Mouse (Mus musculus): ENCODE measurements at regions not wholly inside any gene's neighbourhood (a gene's known extent, or its start where the extent isn't known, plus 50 kb on each side); places are given as distances from the start of the nearest gene placed in this dataset.
A peak's percentile ranks its signal among the peaks of the same experiment; 100 is the strongest.

DNA sequence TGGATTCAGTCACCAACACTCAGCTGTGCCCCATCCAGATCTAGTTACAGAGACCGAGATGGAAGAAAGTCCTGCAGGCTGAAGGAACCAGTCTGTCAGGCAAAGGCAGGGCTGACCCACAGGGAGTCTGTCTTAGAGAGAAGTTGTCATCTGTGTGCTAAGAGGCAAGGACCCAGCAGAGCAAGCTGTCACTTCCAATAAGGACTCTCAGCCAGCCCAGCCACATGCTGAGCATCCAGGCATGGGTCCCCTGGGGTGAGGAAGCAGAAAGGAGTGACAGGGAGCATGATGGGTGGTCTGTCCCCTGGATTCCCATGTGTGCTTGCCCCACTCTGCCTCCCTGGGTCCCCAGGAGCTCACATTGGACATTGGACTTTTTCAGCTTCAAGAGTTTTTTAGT, 144.8 kb downstream of the Rps15a start:
- Histone ChIP-seq H3K27ac (replicated peaks in 1 of 2; ENCODE audit: control insufficient read depth in 1 of 2, insufficient read depth in 1 of 2, low read depth in 2 of 2, low read length in 2 of 2) (0 out of 4 replicates have a peak overlapping the region, but pooled peaks of 1 of the 2 experiments have one; percentile 6), H3K4me3 (ENCODE audit: control insufficient read depth in 1 of 2, insufficient read depth in 1 of 2, low read depth in 1 of 2, low read length in 2 of 2) (no peak overlapping the region), H3K36me3 (ENCODE audit: control insufficient read depth, insufficient read depth, low read length) (no peaks in the 10 kb centered on the region), H3K4me2 (ENCODE audit: low read length) (no peak overlapping the region), H3K9ac (ENCODE audit: low read length) (no peak overlapping the region), H3K9me3 (ENCODE audit: control insufficient read depth, low read length) (no peaks in the 10 kb centered on the region), H3K4me1 (ENCODE audit: control insufficient read depth in 2 of 2, insufficient read depth in 2 of 2, low read length in 2 of 2) (no peaks in the 10 kb centered on the region), H3K27me3 (ENCODE audit: control insufficient read depth, insufficient read depth, low read length) (no peaks in the 10 kb centered on the region)
- no peak for ATAC-seq (ENCODE audit: insufficient number of reproducible peaks, insufficient read depth, low FRiP score, low read depth)
- 11% methylated on average over 1 of the region's 1 CpGs for WGBS

DNA sequence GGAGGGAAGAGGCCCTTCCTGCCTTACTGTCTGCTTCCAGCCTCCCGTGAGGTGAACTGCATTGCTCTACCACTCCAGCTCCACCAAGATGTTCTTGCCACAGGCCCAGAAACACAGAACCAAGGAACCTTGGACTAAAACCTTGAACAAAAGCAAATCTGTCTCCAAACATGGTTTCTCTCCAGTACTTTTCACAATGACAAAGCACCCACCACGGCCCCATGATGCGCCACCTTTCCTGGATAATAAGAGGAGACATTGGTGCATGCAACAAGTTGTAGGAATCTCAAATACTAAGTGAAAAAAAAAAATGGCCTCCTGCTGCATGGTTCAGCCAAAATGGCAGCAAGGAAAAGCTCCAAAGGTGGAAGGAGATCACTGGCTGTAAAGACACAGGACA, 172.6 kb downstream of the Rps15a start:
- H3K4me1 ChIP-seq (ENCODE audit: control insufficient read depth in 2 of 2, insufficient read depth in 2 of 2, low read length in 2 of 2): no peaks in the 10 kb centered on the region
- 82% methylated on average over 3 of the region's 3 CpGs for WGBS
- H3K9ac ChIP-seq (ENCODE audit: low read length): no peak overlapping the region
- H3K9me3 ChIP-seq (ENCODE audit: control insufficient read depth, low read length): no peaks in the 10 kb centered on the region
- H3K27ac ChIP-seq (replicated peaks in 1 of 2; ENCODE audit: control insufficient read depth in 1 of 2, insufficient read depth in 1 of 2, low read depth in 2 of 2, low read length in 2 of 2): no peak overlapping the region
- no peaks in the 10 kb centered on the region for H3K27me3 ChIP-seq (ENCODE audit: control insufficient read depth, insufficient read depth, low read length)
- ATAC-seq (ENCODE audit: insufficient number of reproducible peaks, insufficient read depth, low FRiP score, low read depth): no peak
- no peaks in the 10 kb centered on the region for H3K36me3 ChIP-seq (ENCODE audit: control insufficient read depth, insufficient read depth, low read length)
- no peak overlapping the region for H3K4me3 ChIP-seq (ENCODE audit: control insufficient read depth in 1 of 2, insufficient read depth in 1 of 2, low read depth in 1 of 2, low read length in 2 of 2)
- H3K4me2 ChIP-seq (ENCODE audit: low read length): no peak overlapping the region

DNA sequence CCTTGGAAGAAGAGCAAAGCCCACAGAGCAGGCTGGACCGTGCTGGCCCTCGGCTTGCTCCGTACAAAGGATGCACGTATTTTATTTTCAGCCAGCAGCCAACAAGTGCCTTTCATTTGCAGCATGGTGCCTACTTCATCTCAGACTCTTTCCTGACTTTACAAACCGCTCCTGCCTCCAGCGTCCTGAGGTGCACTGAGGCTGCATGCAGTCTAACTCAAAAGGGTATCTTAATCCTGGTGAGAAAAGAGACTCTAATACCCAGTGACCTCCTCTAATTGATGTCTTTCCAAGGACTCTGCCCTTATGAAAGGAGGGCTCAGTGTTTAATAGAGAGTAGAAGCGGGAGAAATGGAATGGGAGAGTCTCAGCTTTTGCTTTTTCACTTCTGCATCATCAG, 176.4 kb downstream of the Rps15a start:
- H3K27ac ChIP-seq (replicated peaks in 1 of 2; ENCODE audit: control insufficient read depth in 1 of 2, insufficient read depth in 1 of 2, low read depth in 2 of 2, low read length in 2 of 2): no peak overlapping the region
- no peak for ATAC-seq (ENCODE audit: insufficient number of reproducible peaks, insufficient read depth, low FRiP score, low read depth)
- no peaks in the 10 kb centered on the region for H3K9me3 ChIP-seq (ENCODE audit: control insufficient read depth, low read length)
- WGBS: 80% methylated on average over 7 of the region's 7 CpGs
- H3K27me3 ChIP-seq (ENCODE audit: control insufficient read depth, insufficient read depth, low read length): no peaks in the 10 kb centered on the region
- no peak overlapping the region for H3K4me3 ChIP-seq (ENCODE audit: control insufficient read depth in 1 of 2, insufficient read depth in 1 of 2, low read depth in 1 of 2, low read length in 2 of 2)
- H3K4me2 ChIP-seq (ENCODE audit: low read length): no peak overlapping the region
- H3K4me1 ChIP-seq (ENCODE audit: control insufficient read depth in 2 of 2, insufficient read depth in 2 of 2, low read length in 2 of 2): no peaks in the 10 kb centered on the region
- no peaks in the 10 kb centered on the region for H3K36me3 ChIP-seq (ENCODE audit: control insufficient read depth, insufficient read depth, low read length)
- no peak overlapping the region for H3K9ac ChIP-seq (ENCODE audit: low read length)

DNA sequence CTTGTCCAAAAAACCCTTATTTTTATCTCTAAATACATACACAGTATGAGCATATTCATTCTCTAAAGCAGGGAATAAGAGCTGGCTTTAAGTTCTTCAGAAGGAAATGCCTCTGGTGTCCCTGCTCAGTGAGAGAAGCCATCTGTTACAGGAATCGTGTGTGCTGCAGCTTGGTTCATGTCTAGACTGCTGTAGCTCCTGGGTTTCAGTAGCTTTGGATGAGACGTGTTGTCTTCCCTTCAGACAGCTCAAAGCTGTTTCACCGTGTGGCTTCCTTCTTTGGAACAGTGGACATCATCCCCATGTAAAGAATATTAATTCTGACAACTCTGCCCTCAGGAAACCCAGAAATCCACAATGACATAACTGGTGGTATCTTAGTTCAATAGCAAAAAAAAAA, 181.1 kb downstream of the Rps15a start:
- no peak for ATAC-seq (ENCODE audit: insufficient number of reproducible peaks, insufficient read depth, low FRiP score, low read depth)
- no peaks in the 10 kb centered on the region for H3K9me3 ChIP-seq (ENCODE audit: control insufficient read depth, low read length)
- no peaks in the 10 kb centered on the region for H3K4me1 ChIP-seq (ENCODE audit: control insufficient read depth in 2 of 2, insufficient read depth in 2 of 2, low read length in 2 of 2)
- H3K9ac ChIP-seq (ENCODE audit: low read length): no peak overlapping the region
- H3K27me3 ChIP-seq (ENCODE audit: control insufficient read depth, insufficient read depth, low read length): no peaks in the 10 kb centered on the region
- 61% methylated on average over 3 of the region's 3 CpGs for WGBS
- no peaks in the 10 kb centered on the region for H3K36me3 ChIP-seq (ENCODE audit: control insufficient read depth, insufficient read depth, low read length)
- H3K4me2 ChIP-seq (ENCODE audit: low read length): no peak overlapping the region
- H3K4me3 ChIP-seq (ENCODE audit: control insufficient read depth in 1 of 2, insufficient read depth in 1 of 2, low read depth in 1 of 2, low read length in 2 of 2): no peak overlapping the region
- no peak overlapping the region for H3K27ac ChIP-seq (replicated peaks in 1 of 2; ENCODE audit: control insufficient read depth in 1 of 2, insufficient read depth in 1 of 2, low read depth in 2 of 2, low read length in 2 of 2)

DNA sequence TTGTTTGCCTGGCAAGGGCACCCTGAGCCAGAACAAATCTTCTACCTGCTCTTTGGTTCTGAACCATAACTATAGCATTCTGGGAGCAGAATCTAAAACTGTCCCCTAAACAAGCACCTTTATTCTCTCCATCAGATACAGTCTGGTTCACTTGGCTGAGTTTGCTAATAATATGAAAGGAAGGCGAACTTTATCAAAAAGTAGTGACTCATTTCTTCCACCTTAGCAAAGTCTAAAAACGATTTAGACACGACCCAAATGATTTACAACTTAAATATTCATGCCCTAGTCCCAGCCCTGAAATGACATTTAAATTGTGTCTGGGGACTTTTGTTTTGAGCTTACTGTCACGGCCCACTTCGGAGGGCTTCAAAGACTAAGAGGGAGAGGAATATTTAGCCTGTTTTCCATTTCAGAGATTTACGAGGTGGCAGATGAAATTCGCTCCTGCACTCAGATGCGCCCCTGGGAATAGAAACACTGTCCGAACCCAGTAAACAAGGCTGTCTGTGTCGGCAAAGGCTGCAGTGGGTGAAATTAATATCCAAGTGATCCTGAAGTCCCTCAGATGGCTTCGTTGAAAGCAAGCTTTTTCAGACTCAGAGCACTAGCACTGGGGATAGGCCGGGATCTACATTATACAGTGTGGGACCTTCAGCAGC, 184.6 kb downstream of the Rps15a start:
- H3K4me3 ChIP-seq (ENCODE audit: control insufficient read depth in 1 of 2, insufficient read depth in 1 of 2, low read depth in 1 of 2, low read length in 2 of 2): no peak overlapping the region
- H3K36me3 ChIP-seq (ENCODE audit: control insufficient read depth, insufficient read depth, low read length): no peaks in the 10 kb centered on the region
- H3K9me3 ChIP-seq (ENCODE audit: control insufficient read depth, low read length): no peaks in the 10 kb centered on the region
- no peaks in the 10 kb centered on the region for H3K27me3 ChIP-seq (ENCODE audit: control insufficient read depth, insufficient read depth, low read length)
- no peak overlapping the region for H3K27ac ChIP-seq (replicated peaks in 1 of 2; ENCODE audit: control insufficient read depth in 1 of 2, insufficient read depth in 1 of 2, low read depth in 2 of 2, low read length in 2 of 2)
- no peak overlapping the region for H3K9ac ChIP-seq (ENCODE audit: low read length)
- H3K4me2 ChIP-seq (ENCODE audit: low read length): no peak overlapping the region
- WGBS: 64% methylated on average over 12 of the region's 12 CpGs
- no peak for ATAC-seq (ENCODE audit: insufficient number of reproducible peaks, insufficient read depth, low FRiP score, low read depth)
- no peaks in the 10 kb centered on the region for H3K4me1 ChIP-seq (ENCODE audit: control insufficient read depth in 2 of 2, insufficient read depth in 2 of 2, low read length in 2 of 2)

DNA sequence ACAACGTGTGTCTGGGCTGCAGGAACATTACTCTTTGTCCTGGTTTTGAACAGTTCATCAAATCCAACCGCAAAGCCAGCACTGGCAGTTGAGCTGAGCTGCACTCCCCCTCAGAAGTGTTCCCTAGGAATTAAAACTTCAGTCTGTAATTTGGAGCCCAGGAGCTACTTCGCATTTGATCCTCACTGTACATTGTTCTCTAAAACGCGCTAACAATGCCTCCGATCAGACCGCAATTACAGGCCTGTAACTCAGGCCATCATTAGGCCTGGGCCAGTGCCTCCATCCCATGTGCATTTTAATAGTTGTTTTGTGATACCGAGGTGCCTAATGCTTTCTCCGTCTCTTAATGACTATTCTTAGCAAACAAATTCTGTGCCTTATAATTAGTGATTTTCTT, 185.6 kb downstream of the Rps15a start:
- Histone ChIP-seq H3K36me3 (ENCODE audit: control insufficient read depth, insufficient read depth, low read length) (no peaks in the 10 kb centered on the region), H3K9ac (ENCODE audit: low read length) (no peak overlapping the region), H3K4me2 (ENCODE audit: low read length) (no peak overlapping the region), H3K27ac (replicated peaks in 1 of 2; ENCODE audit: control insufficient read depth in 1 of 2, insufficient read depth in 1 of 2, low read depth in 2 of 2, low read length in 2 of 2) (no peak overlapping the region), H3K27me3 (ENCODE audit: control insufficient read depth, insufficient read depth, low read length) (no peaks in the 10 kb centered on the region), H3K9me3 (ENCODE audit: control insufficient read depth, low read length) (no peaks in the 10 kb centered on the region), H3K4me3 (ENCODE audit: control insufficient read depth in 1 of 2, insufficient read depth in 1 of 2, low read depth in 1 of 2, low read length in 2 of 2) (no peak overlapping the region), H3K4me1 (ENCODE audit: control insufficient read depth in 2 of 2, insufficient read depth in 2 of 2, low read length in 2 of 2) (no peaks in the 10 kb centered on the region)
- 89% methylated on average over 9 of the region's 9 CpGs for WGBS
- ATAC-seq (ENCODE audit: insufficient number of reproducible peaks, insufficient read depth, low FRiP score, low read depth): no peak

DNA sequence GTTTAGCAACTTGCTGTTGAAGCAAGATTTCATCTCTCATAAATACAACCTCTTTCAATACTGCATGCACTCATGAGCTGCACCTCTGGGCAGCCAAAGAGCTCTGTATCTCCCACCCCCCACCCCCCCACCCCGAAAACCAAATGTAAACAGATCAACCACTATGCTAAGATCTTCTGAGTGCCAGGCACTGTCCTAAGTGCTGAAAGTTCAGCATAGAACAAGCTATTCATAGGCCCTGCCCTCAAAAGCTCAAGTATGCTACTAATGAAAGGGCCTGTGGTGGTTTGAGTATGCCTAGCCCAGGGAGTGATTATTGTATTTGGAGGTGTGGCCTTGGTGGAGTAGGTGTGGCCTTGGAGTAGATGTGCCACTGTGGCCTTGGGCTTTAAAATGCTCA, 189.6 kb downstream of the Rps15a start:
- H3K4me2 ChIP-seq (ENCODE audit: low read length): no peak overlapping the region
- no peaks in the 10 kb centered on the region for H3K27me3 ChIP-seq (ENCODE audit: control insufficient read depth, insufficient read depth, low read length)
- ATAC-seq (ENCODE audit: insufficient number of reproducible peaks, insufficient read depth, low FRiP score, low read depth): no peak
- no peak overlapping the region for H3K9ac ChIP-seq (ENCODE audit: low read length)
- no peak overlapping the region for H3K4me3 ChIP-seq (ENCODE audit: control insufficient read depth in 1 of 2, insufficient read depth in 1 of 2, low read depth in 1 of 2, low read length in 2 of 2)
- 17% methylated on average over 1 of the region's 1 CpGs for WGBS
- H3K9me3 ChIP-seq (ENCODE audit: control insufficient read depth, low read length): no peaks in the 10 kb centered on the region
- no peak overlapping the region for H3K27ac ChIP-seq (replicated peaks in 1 of 2; ENCODE audit: control insufficient read depth in 1 of 2, insufficient read depth in 1 of 2, low read depth in 2 of 2, low read length in 2 of 2)
- no peaks in the 10 kb centered on the region for H3K36me3 ChIP-seq (ENCODE audit: control insufficient read depth, insufficient read depth, low read length)
- H3K4me1 ChIP-seq (ENCODE audit: control insufficient read depth in 2 of 2, insufficient read depth in 2 of 2, low read length in 2 of 2): no peaks in the 10 kb centered on the region

DNA sequence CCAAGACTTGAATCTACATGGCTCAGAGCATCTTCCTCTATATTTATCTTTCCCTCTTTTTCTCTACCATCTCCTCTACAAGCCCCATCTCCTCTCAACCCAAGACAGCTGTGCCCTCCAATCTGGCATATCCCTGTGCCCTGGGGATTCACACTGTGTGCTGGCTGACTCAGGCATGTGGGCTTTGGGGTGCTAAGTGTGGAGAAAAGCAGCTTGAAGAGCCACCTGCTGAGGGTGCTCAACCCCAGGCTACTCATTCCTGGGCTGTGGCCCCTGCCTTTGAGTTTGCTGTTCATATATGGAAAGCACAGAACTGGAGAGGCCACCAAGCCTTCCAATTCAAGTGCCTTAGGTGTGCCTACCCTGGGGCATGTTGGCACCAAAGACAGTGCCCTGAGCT, 193.7 kb downstream of the Rps15a start:
- Histone ChIP-seq H3K36me3 (ENCODE audit: control insufficient read depth, insufficient read depth, low read length) (no peaks in the 10 kb centered on the region), H3K4me2 (ENCODE audit: low read length) (no peak overlapping the region), H3K9ac (ENCODE audit: low read length) (no peak overlapping the region), H3K4me3 (ENCODE audit: control insufficient read depth in 1 of 2, insufficient read depth in 1 of 2, low read depth in 1 of 2, low read length in 2 of 2) (no peak overlapping the region), H3K9me3 (ENCODE audit: control insufficient read depth, low read length) (no peaks in the 10 kb centered on the region), H3K4me1 (ENCODE audit: control insufficient read depth in 2 of 2, insufficient read depth in 2 of 2, low read length in 2 of 2) (no peaks in the 10 kb centered on the region), H3K27ac (replicated peaks in 1 of 2; ENCODE audit: control insufficient read depth in 1 of 2, insufficient read depth in 1 of 2, low read depth in 2 of 2, low read length in 2 of 2) (no peak overlapping the region), H3K27me3 (ENCODE audit: control insufficient read depth, insufficient read depth, low read length) (no peaks in the 10 kb centered on the region)
- no peak for ATAC-seq (ENCODE audit: insufficient number of reproducible peaks, insufficient read depth, low FRiP score, low read depth)

All from heart, embryonic 14.5 days (tissue).